Mouse (Mus musculus): Measurements from ENCODE around the gene Trmt10c.
"Not testable (repeated sequence)": the region's sequence is repeated elsewhere in the genome, so short reads cannot be mapped to it uniquely, and the experiment has no call there.

Gene Trmt10c

GRCm38 (mm10) chr16:56055911-56056310, 18.3 kb upstream of the Trmt10c start:
- DNase-seq (ENCODE audit: extremely low read depth, insufficient read length, low spot score): no peak

- DNase-seq (ENCODE audit: extremely low read depth, insufficient read length, low spot score): not testable (repeated sequence)
Observed at GRCm38 (mm10) chr16:56048038-56048437, 10.4 kb upstream of the Trmt10c start, which contains the start of gene Senp7. Gene Senp7 (plus strand): TSS chr16:56048338.

GRCm38 (mm10) chr16:56038090-56038489, 471 bp upstream of the Trmt10c start:
- no peak for DNase-seq (ENCODE audit: extremely low read depth, insufficient read length, low spot score)

GRCm38 (mm10) chr16:56036501-56036900, 1.1 kb downstream of the Trmt10c start:
- no peak for DNase-seq (ENCODE audit: extremely low read depth, insufficient read length, low spot score)

GRCm38 (mm10) chr16:56034566-56034965, 3.1 kb downstream of the Trmt10c start:
- DNase-seq (ENCODE audit: extremely low read depth, insufficient read length, low spot score): no peak

GRCm38 (mm10) chr16:56029661-56030082, 7.9 kb downstream of the Trmt10c start, which contains the start of gene Pcnp:
Gene Pcnp (minus strand): TSS chr16:56029739.
- DNase-seq (ENCODE audit: extremely low read depth, insufficient read length, low spot score): peak; percentile 93

GRCm38 (mm10) chr16:56028722-56029551, 8.7 kb downstream of the Trmt10c start:
- DNase-seq (ENCODE audit: extremely low read depth, insufficient read length, low spot score): peak; percentile 80

GRCm38 (mm10) chr16:56027854-56028629, 9.6 kb downstream of the Trmt10c start:
- DNase-seq (ENCODE audit: extremely low read depth, insufficient read length, low spot score): no peak

- DNase-seq (ENCODE audit: extremely low read depth, insufficient read length, low spot score): no peak
Observed at GRCm38 (mm10) chr16:56019660-56020059, 18.0 kb downstream of the Trmt10c start.

GRCm38 (mm10) chr16:56014076-56014475, 23.5 kb downstream of the Trmt10c start:
- DNase-seq (ENCODE audit: extremely low read depth, insufficient read length, low spot score): no peak

- no peak for DNase-seq (ENCODE audit: extremely low read depth, insufficient read length, low spot score)
Observed at GRCm38 (mm10) chr16:56012789-56013743, 24.6 kb downstream of the Trmt10c start.

GRCm38 (mm10) chr16:56008862-56009261, 28.8 kb downstream of the Trmt10c start:
- no peak for DNase-seq (ENCODE audit: extremely low read depth, insufficient read length, low spot score)

GRCm38 (mm10) chr16:56006798-56007197, 30.8 kb downstream of the Trmt10c start:
- no peak for DNase-seq (ENCODE audit: extremely low read depth, insufficient read length, low spot score)

GRCm38 (mm10) chr16:55994235-55994634, 43.4 kb downstream of the Trmt10c start:
- DNase-seq (ENCODE audit: extremely low read depth, insufficient read length, low spot score): no peak

- DNase-seq (ENCODE audit: extremely low read depth, insufficient read length, low spot score): no peak
Observed at GRCm38 (mm10) chr16:55990311-55990710, 47.3 kb downstream of the Trmt10c start.

- DNase-seq (ENCODE audit: extremely low read depth, insufficient read length, low spot score): no peak
Observed at GRCm38 (mm10) chr16:55986001-55986400, 51.6 kb downstream of the Trmt10c start.

Measured in 3134 (cell line).